Mouse (Mus musculus): ENCODE results near the gene Prss48.
"Not testable (repeated sequence)": the region's sequence is repeated elsewhere in the genome, so short reads cannot be mapped to it uniquely, and the experiment has no call there.

Prss48 gene

DNA sequence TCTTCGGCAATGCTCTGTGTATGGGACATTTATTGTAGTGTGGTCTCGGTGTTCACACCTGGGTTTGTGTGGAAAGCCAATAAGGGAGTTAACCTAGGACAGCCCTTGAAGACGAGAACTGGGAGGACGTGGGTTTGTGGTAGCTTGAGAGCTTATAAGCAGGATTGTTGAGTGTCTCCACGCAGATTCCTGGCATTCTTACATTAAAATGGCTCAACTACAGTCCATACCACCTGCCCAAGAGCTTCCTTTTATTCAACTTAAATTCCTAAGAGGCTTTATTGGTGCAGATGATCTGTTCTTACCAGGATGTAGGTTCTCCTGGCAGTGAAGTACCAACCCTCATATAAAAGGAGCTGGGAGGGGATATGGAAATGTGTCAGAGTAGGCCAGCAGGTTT lies 649 bp upstream of the Prss48 start:
- DNase-seq (ENCODE audit: low spot score) = no peak

DNA sequence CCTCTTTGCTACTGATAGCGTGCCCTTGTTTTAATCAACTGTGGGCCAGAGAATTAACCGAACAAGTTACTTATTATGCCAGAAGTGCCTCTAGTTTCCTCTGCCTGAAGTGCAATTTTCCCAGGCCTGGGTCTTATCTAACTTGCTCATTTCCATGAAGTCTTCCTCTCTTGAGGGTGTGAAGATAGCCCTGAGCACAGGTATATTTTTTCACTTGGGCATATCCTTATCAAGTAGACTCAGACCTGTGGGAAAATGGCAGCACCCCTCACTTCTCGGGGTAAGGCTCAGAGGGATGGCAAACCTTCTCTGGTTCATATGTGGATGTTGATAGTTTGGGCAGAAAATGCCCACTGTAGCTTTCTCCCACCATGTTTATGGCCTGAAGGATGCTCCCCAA lies 1.0 kb downstream of the Prss48 start:
- no peak for DNase-seq (ENCODE audit: low spot score)

DNA sequence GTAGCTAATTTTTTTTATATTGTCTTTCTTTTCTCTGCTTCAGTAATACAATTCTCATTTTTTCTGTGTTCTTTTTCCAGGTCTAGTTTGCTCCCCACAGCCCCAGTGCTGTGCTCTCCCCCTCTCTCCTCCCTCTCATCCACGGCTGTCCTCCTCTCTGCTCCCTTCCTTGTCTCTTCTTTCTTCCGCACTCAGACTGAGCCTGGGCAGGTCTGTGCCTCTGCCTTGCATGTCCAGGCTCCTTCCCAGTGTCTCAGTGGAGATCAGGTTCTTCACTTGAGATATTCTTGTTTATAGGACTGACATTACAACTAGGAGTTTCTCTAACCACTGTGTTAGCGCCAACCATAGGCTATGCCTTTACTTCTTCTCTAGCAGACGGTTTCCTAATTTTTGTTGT lies 7.6 kb downstream of the Prss48 start:
- no peak for DNase-seq (ENCODE audit: low spot score)

DNA sequence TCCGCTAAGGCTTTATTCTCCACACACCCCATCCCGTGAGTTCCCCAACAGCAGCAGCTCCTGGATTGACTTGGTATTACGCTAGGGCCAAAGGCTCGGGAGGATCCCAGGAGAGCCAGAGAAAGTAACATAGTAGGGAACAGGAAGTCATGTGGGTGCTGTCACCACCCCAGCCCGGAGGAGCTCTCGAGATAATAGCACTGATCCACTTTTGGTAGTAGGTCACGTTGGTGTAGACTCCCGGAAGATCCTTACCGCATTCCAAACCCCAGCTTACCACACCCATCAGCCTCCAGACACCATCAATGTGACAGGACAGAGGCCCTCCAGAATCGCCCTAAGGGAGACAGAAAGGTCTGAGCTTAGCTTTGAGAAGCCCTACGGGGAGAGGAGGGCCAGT lies 8.5 kb downstream of the Prss48 start:
- no peak for DNase-seq (ENCODE audit: low spot score)

DNA sequence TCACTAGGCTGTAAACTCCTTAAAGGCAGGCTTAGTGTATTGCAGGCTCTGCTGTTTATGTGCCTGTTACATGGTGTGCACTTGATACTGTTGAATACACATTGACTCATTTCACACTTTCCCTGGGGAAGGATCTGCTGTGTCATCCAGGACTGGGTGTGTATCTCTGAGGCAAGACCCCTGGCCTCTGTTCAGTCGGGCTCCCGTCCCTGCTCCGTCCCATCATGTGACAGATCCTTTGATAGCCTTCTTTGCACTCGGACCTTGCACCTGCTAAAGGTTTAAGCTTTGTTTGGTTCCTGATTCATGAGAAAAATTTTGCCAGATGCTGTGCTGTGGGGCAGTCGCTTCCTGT lies 10.5 kb downstream of the Prss48 start:
- DNase-seq (ENCODE audit: low spot score) = peak; percentile 39

DNA sequence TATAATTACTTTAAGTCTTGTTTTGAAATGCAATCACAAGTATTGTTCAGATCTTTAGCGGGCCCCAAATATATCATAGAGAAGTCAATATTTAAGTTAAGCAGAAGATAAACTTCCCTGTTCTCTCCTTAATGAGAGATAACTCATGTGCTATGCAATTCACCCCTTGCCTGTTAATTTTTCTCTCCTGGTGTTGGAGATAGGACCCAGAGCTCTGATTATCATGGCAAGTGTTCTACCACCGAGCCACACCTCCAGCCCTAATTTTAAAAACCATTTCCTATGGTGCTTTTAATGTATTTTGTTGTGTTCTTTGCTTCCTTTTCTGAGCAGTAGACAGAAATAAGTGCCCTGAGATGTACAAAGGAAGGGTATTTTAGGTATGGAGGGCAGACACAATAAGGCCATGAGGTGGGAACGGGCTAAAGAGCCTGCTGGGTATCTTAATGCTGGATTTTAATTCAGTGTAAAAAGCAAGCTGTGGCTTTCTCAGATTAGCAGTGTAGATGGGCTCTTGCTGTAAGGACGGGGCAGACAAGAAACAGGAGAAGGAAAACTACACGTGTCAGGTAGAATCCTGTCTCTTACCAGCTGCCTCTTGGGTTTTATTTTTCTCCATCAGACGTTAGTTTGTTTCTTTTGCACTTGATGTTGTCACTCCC lies 11.0 kb downstream of the Prss48 start:
- DNase-seq (ENCODE audit: low spot score) = no peak

DNA sequence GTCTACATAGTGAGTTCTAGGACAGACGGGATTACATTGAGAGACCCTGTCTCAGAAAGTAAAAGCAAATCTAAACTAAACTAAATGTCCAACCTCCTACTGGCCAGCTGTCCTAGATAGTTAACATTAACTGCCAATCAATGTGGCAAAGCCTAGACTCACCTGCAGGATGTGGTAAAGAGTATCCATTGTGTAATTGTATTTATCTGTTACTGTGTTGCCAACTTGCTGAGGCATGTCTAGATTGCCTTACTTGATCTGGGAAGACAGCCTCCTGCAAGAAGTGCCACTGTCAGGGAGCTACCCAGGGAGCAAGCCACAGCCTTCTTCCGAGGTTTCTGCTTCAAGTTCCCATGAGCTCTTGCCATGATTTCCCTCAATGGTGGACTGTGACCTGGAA lies 15.1 kb downstream of the Prss48 start:
- no peak for DNase-seq (ENCODE audit: low spot score)

DNA sequence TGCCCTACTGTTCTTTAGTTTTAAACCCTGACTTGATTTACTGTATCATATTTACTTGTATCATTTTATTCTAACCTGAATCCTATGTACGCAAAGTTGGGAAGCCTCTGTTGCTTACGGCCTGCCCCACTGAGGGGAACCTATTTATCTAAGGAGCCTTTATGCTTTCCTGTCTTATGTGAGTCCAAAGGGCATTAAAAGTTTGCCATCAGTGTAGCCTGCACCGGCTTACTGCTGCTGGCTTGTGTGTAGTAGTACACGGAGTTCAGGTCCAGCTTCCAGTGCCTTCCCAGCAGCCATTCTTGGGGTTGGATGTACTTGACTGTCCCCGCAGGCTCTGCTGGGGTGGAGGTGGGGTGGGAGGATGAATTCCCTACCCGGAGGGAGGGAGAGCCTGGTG lies 17.8 kb downstream of the Prss48 start:
- DNase-seq (ENCODE audit: low spot score) = no peak

DNA sequence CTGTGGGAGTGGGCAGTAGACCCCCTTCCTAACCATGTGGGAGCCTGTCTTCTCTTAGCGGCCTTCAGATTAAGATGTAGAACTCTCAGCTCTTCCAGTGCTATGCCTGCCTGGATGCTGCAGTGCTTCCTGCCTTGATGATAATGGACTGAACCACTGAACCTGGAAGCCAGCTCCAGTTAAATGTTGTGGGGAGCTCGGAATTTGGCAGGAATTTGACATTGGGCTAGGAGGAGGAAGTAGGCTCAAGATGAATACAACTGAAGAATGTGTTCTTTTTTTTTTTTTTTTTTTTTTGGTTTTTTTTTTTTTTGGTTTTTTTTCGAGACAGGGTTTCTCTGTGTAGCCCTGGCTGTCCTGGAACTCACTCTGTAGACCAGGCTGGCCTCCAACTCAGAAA lies 20.5 kb downstream of the Prss48 start:
- not testable (repeated sequence) for DNase-seq (ENCODE audit: low spot score)

DNA sequence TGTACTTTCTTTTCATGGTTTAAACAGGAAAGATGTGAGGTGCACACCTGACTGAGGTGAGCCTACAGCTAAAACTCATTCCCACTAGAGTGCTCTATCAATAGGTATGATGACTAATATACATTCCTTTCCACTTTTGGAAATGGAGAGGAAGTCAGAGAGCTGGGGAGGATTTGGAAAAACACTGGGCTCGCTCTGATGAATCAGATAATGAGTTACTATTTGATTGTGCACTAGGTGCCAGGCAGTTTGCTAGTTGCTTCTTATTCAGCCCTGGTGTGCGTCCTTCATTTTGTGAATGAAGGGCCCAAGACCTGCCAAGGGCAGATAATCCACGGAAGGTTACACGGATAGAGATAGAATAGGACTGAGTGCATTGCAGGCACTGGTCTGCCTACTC lies 22.3 kb downstream of the Prss48 start:
- DNase-seq (ENCODE audit: low spot score) = no peak

DNA sequence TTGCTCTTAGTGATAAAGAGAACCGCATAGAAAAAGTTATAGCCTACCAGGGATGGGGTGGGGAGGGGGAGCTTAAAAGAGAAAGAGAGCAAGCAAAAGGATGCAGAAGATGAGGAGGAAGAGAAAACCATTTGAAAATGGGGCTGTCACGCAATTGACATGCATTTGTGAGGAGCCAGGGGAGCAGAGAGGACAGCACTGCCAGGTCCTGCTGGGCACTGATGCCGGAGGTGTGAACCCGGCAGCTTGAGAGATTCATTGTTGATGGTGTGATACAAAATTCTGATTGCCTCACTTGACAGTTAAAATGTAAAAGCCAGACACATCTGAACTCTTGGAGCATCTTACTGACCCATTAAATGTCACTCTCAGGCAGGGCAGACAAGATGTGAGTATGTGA lies 27.8 kb downstream of the Prss48 start:
- no peak for DNase-seq (ENCODE audit: low spot score)

DNA sequence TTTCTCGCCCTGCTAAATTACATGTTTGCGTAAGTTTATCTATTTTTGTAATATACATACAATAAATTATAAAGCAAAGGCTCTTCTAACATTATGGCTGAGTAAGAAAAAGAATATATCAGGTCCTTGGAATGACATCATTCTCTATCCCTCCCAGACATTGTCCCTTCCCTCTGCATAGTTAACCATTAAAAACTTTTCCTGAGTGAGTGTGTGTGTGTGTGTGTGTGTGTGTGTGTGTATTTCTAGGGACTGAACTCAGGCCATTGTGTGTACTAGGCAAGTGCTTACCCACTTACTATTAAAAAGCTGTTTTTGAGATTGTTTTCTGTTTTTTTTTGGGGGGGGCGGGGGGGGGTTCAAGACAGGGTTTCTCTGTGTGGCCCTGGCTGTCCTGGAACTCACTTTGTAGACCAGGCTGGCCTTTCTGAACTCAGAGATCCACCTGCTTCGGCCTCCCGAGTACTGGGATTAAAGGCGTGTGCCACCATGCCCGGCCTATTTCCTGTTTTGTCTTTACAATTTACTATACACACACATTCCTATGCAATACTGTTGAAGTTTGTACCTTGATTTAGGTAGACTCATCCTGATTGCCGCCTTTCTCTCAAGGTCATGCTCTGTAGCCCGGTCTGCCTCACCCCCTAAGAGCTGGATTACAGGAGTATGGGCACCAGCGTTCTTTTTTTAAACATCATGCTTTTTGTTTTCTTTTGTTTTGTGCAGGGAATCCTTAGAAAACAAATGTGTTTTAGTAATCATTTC lies 28.7 kb downstream of the Prss48 start:
- DNase-seq (ENCODE audit: low spot score) = no peak

DNA sequence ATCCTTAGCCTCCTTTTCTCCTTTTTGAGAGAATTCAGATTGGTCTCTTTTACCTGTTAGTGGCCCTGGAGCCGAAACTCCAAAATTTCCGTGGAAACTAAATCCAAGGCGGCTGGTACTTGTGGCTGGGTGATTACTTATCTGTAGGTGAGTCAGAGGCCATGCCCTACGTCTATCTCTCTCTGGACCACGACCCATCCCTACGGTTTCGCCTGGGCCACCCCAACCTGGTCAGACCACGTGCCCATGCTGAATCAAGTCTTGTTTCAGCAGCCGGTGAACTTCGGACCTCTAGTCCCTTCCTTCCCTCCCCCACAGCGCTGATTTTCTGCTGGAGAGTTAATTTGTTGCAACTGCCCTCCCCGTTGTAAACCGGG lies 30.7 kb downstream of the Prss48 start:
- peak; percentile 48 for DNase-seq (ENCODE audit: low spot score)

DNA sequence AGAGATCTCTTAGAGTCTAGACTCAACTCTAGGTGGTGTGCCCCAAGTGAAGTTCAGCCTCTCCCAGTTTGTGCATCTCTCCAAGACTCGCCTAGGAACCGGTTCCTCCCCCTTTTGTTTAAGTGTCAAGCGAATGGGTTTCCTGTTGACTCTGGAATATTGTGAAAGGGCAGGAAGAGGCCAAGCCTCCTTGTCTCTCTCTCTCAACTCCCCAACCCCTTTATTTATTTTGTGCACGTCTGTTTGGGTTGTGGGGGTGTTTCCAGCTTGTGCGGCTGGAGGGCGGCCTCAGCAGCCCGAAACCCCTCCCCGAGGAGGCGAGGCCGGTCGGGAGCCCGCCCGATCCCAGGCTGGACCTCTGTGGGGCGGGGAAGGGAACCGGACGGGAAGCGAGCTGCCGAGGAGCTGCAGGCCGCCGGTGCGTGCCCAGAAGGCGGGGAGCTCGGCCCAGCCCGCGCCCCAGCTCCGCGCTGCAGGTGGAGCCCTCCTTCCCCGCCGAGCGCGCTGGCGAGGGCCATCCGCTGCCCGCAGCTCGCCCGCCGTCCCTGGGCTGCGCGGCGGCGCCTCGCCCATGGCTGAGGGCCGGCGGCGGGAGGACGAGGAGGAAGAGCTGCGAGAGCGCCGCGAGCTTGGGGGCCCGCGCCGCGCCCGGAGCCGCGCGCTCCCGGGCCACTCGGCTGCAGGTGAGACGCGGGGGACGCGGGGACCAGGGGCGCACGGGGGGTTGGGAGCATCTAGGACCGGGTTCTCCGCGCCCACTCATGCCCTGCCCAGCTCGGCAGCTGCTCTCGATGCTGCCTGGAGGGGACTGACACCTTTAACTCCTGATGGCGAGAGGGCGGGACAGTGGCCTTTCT lies 31.3 kb downstream of the Prss48 start, which contains the start of gene Sh3d19:
TSS of gene Sh3d19 (plus strand) at position 368 of the 857 bp plus-strand sequence.
- peak; percentile 84 for DNase-seq (ENCODE audit: low spot score)

DNA sequence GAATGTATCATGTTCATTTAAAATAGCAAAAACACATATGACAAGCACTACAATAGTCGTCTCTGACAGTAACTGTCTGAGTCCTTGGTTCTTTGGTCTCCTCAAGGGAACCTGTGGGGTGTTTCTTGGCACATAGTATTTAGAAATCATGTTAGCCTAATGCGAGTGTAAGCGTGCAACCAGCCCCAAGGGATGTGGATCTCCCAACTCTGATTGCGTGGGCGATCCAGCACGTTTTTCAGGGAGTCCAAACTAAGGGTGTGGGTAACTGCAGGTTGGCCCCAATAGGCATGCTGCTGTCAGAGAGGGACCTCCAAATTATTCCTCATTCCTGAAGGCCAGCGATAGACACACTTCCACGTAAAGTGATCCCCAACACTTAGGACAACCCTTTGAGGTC lies 33.3 kb downstream of the Prss48 start:
- no peak for DNase-seq (ENCODE audit: low spot score)

DNA sequence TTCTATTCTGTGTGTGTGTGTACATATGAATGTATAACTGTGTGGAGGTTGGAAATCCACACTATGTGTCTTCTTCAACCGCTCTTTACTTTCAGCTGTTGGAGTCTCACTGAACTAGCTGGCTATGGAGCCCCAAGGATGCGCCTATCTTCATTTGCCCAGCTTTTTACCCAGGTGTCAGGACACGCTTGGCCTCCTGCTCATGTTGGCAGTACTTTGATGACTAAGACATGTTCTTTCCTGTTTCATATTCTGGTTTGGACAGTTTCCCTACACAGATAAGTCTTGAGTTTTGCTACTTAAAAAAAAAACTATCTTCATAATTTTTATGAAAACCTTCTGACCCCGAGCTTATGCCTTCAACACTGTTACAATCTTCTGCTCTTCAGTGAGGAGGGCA lies 36.8 kb downstream of the Prss48 start:
- DNase-seq (ENCODE audit: low spot score) = no peak

DNA sequence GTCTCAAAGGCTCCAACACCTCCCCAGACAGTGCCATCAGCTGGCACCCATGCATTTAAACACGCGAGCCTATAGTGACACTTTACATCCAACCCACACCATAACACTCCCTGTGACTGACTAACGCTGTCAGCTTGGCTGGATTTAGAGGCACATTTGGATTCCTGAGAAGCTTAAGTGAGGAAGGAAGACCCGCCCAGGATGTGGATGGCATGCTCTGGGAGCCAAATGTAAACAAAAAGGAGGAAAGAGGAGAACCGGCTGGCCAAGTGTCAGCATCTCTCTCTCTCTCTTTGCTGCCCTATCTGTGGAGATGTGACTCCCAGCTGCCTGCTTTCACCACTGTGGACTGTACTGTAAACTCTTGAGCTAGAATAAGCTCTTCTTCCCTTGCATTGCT lies 41.2 kb downstream of the Prss48 start:
- peak; percentile 59 for DNase-seq (ENCODE audit: low spot score)

DNA sequence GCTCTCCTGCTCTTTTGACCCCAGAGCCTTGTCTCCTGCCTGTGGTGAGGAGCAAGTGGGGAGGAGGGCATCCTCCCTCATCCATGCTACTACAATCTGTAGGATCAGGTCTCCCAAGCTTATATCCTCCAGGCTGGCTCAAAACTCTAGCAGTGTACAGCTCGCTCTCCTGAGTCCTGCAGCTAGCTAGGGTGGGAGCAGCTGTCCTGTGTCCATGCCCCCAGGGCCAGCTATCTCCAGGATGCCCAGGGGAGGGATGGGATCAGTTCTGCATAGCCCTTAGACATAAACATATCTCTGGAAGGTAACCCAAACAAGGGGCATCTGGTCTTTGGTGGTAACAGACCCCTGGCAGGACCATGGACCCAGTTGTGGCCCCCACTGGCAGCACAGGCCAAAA lies 42.6 kb downstream of the Prss48 start:
- no peak for DNase-seq (ENCODE audit: low spot score)

DNA sequence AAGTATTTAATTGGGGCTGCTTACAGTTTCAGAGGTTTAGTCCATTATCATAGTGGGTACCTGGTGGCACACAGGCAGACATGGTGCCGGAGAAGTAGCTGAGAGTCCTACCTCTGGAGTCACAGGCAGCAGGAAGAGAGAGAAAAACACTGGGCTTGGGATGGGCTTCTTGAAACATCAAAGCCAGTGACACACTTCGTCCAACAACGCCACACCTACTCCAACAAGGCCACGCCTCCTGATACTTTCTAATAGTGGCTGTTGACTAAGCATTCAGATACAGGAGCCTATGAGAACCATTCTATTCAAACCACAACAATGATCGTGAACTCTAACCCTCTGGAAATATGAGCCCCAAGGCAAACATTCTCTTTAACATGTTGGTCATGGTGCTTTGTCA lies 46.6 kb downstream of the Prss48 start:
- no peak for DNase-seq (ENCODE audit: low spot score)

DNA sequence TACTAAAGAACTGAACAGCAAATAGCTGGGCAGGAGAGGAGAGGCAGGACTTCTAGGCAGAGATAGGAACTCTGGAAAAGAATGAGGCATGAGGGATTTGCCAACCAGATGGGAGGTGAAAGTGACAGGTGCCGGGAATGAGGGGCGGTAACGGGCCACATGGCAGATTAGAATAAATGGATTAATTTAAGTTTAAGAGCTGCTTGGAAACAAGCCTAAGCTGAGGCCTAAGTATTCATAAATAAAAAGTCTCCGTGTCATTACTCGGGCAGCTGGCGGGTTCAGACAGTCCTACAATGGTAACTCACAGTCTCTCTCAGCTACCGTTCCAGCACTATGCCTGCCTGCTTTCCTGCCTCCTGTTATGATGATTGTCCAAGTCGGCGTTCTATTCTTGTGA lies 47.0 kb downstream of the Prss48 start:
- no peak for DNase-seq (ENCODE audit: low spot score)

DNA sequence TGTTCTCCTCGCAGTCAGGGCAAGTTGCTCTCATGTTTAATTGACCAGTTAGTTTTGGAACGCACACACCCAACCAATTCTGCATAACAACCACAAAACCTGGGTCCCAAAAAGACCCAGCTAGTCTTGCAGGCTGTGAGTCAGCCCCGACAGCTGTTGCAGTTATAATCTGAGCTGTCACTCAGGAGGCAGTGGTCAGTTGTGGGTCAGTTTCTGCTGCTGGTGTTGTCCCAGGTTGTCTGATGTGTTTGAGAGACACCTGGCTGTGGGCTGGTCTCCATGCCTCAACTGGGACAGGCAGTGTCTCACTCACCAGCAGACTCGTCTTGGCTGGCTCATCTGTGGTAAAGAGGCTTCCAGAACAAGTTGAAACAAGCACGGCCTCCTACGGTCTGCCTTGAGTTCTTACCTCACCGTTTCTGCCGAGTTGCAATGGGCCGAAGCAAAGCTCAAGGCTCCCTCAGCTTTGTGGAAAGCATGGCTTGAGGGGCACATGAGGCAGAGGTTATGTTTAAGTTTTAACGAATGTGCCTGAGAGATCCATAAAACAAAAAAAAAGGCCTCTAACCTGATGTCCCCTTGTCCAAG lies 49.5 kb downstream of the Prss48 start:
- DNase-seq (ENCODE audit: low spot score) = no peak

DNA sequence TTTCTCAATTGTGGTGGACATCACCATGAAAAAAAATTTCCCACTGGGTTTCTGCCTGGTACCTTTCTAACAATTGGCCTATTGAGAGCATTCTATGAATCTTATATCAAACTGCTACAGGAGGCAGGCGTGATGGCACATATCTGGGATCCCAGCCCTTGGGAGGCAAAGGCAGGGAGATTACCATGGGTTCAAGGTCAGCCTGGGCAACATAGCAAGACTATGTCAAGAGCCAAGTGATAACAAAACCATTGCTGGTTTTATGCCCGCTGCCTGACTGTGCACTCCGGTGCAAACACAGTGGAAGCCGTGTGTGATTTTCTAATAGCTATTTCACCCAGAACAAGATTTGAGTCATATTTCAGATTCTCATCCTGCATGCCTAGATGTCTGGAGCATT lies 51.4 kb downstream of the Prss48 start:
- no peak for DNase-seq (ENCODE audit: low spot score)

Data from embryo, embryonic 10 days (tissue).